ENCODE assay signal across 31 mouse cellular contexts in the genomic region with DNA sequence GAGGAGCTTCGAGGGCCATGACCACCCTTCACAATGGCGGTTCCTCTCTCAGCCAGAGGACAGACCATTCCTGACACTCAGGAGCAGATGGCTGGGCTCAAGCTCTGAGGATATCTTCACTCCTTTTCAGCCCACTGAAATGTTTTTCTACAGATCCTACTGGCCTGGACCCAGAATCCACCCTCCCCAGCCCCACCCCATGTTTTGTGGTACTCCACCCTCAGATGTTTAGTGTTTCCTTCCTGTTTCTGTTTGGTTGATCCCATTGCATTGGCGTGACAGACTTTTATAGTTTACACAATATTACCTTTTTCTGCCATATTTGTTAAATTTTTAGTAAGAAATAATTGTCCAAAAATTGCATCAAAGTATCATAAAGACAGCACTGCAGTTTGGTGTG. TPM values are rescaled to one million over a fixed set of nuclear protein-coding genes. Genes with fewer than 3 reads are reported as not detected.
DNase-seq lines count a peak whose midpoint lies in the region; ATAC-seq and TF ChIP-seq lines count a peak whose summit lies in the region.
"Had no signal": no experiment of that assay in that cellular context is flagged by ENCODE, and none has a peak within 500 bp of the region (broad histone marks: within the 10 kb centered on the region; RNA-seq: fewer than 3 reads in every experiment).

No protein-coding gene starts in this region.

- no peak overlapping the region for H3K4me2 ChIP-seq in forebrain, embryonic 15.5 days (replicated peaks)
- no peak overlapping the region for H3K4me2 ChIP-seq in forebrain, embryonic 12.5 days
- H3K4me2 ChIP-seq in midbrain, postnatal 0 days (ENCODE audit: low read depth, low read length, poor library complexity, severe bottlenecking), result no peak overlapping the region
- H3K4me2 ChIP-seq: heart, embryonic 11.5 days; hindbrain, embryonic 13.5 days; intestine, embryonic 15.5 days had no signal

- no peak overlapping the region for H3K4me3 ChIP-seq in forebrain, embryonic 15.5 days
- H3K4me3 ChIP-seq in forebrain, embryonic 12.5 days (replicated peaks), result no peak overlapping the region
- H3K4me3 ChIP-seq in midbrain, postnatal 0 days (ENCODE audit: low read depth, low read length), result no peak overlapping the region
- no peak overlapping the region for H3K4me3 ChIP-seq in midbrain, embryonic 10.5 days
- H3K4me3 ChIP-seq: forebrain, embryonic 10.5 days; heart, adult 2 months; hindbrain, embryonic 10.5 days; hindbrain, embryonic 13.5 days; intestine, embryonic 15.5 days had no signal

- ATAC-seq in forebrain, embryonic 15.5 days (replicated peaks), result 0 out of 2 replicates have a peak, but pooled peaks have one; percentile 4
- ATAC-seq in forebrain, embryonic 12.5 days (ENCODE audit: low FRiP score), result no peak
- ATAC-seq in midbrain, postnatal 0 days (ENCODE audit: low FRiP score), result 0 out of 2 replicates have a peak, but pooled peaks have one; percentile 5
- ATAC-seq in megakaryocyte, adult 5-6 weeks (ENCODE audit: poor library complexity, severe bottlenecking), result peak; percentile 55
- ATAC-seq: activated CD4-positive, CD25-positive, alpha-beta regulatory T cell, adult 4 months had no signal

- H3K36me3 ChIP-seq in forebrain, embryonic 15.5 days, result no peaks in the 10 kb centered on the region
- H3K36me3 ChIP-seq in forebrain, embryonic 12.5 days (replicated peaks), result no peaks in the 10 kb centered on the region
- peaks cover 3% of the 10 kb centered on the region; the same call in 1 of the 2 replicates for H3K36me3 ChIP-seq in midbrain, postnatal 0 days (ENCODE audit: insufficient read depth, low read length)
- H3K36me3 ChIP-seq in midbrain, embryonic 10.5 days, result no peaks in the 10 kb centered on the region
- H3K36me3 ChIP-seq: forebrain, embryonic 10.5 days; G1E; hindbrain, embryonic 10.5 days; hindbrain, embryonic 13.5 days; intestine, embryonic 15.5 days had no signal

- H3K27ac ChIP-seq in forebrain, embryonic 15.5 days (replicated peaks), result no peak overlapping the region
- H3K27ac ChIP-seq in forebrain, embryonic 12.5 days, result no peak overlapping the region
- H3K27ac ChIP-seq in midbrain, postnatal 0 days (ENCODE audit: low read depth, low read length), result no peak overlapping the region
- no peak overlapping the region for H3K27ac ChIP-seq in midbrain, embryonic 10.5 days (replicated peaks)
- H3K27ac ChIP-seq: forebrain, embryonic 10.5 days; heart, adult 2 months; hindbrain, embryonic 10.5 days; hindbrain, embryonic 13.5 days; intestine, embryonic 15.5 days had no signal

- H3K4me1 ChIP-seq in forebrain, embryonic 15.5 days, result no peaks in the 10 kb centered on the region
- H3K4me1 ChIP-seq in forebrain, embryonic 12.5 days, result no peaks in the 10 kb centered on the region
- H3K4me1 ChIP-seq in midbrain, postnatal 0 days (ENCODE audit: insufficient read depth, low read length), result no peaks in the 10 kb centered on the region
- peaks cover 8% of the 10 kb centered on the region for H3K4me1 ChIP-seq in midbrain, embryonic 10.5 days

- no peaks in the 10 kb centered on the region for H3K27me3 ChIP-seq in forebrain, embryonic 15.5 days
- H3K27me3 ChIP-seq in forebrain, embryonic 12.5 days, result no peaks in the 10 kb centered on the region
- H3K27me3 ChIP-seq in midbrain, postnatal 0 days (ENCODE audit: insufficient read depth, low read length), result no peaks in the 10 kb centered on the region
- no peaks in the 10 kb centered on the region for H3K27me3 ChIP-seq in midbrain, embryonic 10.5 days (ENCODE audit: low read depth, poor library complexity, severe bottlenecking)
- H3K27me3 ChIP-seq: CH12.LX; hindbrain, embryonic 13.5 days; intestine, embryonic 15.5 days had no signal

- H3K9me3 ChIP-seq in forebrain, embryonic 15.5 days, result no peaks in the 10 kb centered on the region
- H3K9me3 ChIP-seq in forebrain, embryonic 12.5 days, result no peaks in the 10 kb centered on the region
- H3K9me3 ChIP-seq in midbrain, postnatal 0 days (ENCODE audit: low read length), result no peaks in the 10 kb centered on the region
- no peaks in the 10 kb centered on the region for H3K9me3 ChIP-seq in midbrain, embryonic 10.5 days (replicated peaks)
- H3K9me3 ChIP-seq: forebrain, embryonic 10.5 days; G1E; hindbrain, embryonic 10.5 days; hindbrain, embryonic 13.5 days; intestine, embryonic 15.5 days had no signal

- no peak for DNase-seq in midbrain, postnatal 0 days (ENCODE audit: low spot score)
- DNase-seq in midbrain, embryonic 10.5 days (ENCODE audit: low spot score), result no peak
- DNase-seq in cerebellum, postnatal 14 days, result no peak
- no peak for DNase-seq in layer of hippocampus, postnatal 36 days
- DNase-seq: adrenal gland, adult 8-10 months; B cell, adult 2 months; cerebellum, adult 11-12 months; cerebellum, adult 8-10 months; cerebellum, postnatal 10 days; forebrain, postnatal 0 days; gastrocnemius, postnatal 25 days; heart, adult 2 months; heart, postnatal 10 days; heart, postnatal 36 days had no signal

- H3K9ac ChIP-seq in forebrain, embryonic 15.5 days (replicated peaks), result no peak overlapping the region
- H3K9ac ChIP-seq in forebrain, embryonic 12.5 days, result no peak overlapping the region
- no peak overlapping the region for H3K9ac ChIP-seq in midbrain, postnatal 0 days (replicated peaks; ENCODE audit: low read length, poor library complexity, severe bottlenecking)
- H3K9ac ChIP-seq: forebrain, postnatal 0 days; hindbrain, embryonic 13.5 days; intestine, embryonic 15.5 days had no signal

- WGBS in forebrain, embryonic 15.5 days, result 83% methylated on average over 3 of the region's 3 CpGs
- 84% methylated on average over 3 of the region's 3 CpGs for WGBS in forebrain, embryonic 12.5 days
- WGBS in midbrain, postnatal 0 days, result 81% methylated on average over 3 of the region's 3 CpGs
- WGBS in midbrain, embryonic 10.5 days, result 83% methylated on average over 3 of the region's 3 CpGs

- no peak for TF ChIP-seq CTCF in midbrain, postnatal 0 days (IDR thresholded peaks at IDR 0.05)

RNA-seq across cellular contexts. Expression of a gene that starts 15.6 kb away (rescaled TPM):
- not detected in 2 replicates for polyA plus RNA-seq in forebrain, embryonic 15.5 days (2015; fragmentation: Nextera tagmentation; extraction: Ambion mirVana)
- polyA plus RNA-seq in forebrain, embryonic 12.5 days (2016; fragmentation: Nextera tagmentation; extraction: Ambion mirVana), result not detected in 2 replicates
- not detected in 2 replicates for total RNA-seq in midbrain, postnatal 0 days (2014; rRNA removed)
- not detected in 2 replicates for polyA plus RNA-seq in midbrain, postnatal 0 days (2015; fragmentation: Nextera tagmentation; extraction: Ambion mirVana)
- polyA plus RNA-seq in midbrain, embryonic 10.5 days (2016; fragmentation: Nextera tagmentation; extraction: Ambion mirVana), result not detected in 2 replicates
- not detected in 2 replicates for total RNA-seq in megakaryocyte, adult 5-6 weeks (2015)
- not detected in 2 replicates for total RNA-seq in megakaryocyte, adult 5-6 weeks (2017)
- not detected for total RNA-seq in layer of hippocampus, postnatal 36 days (2021)
- total RNA-seq: adrenal gland, adult 8-10 months; adrenal gland, postnatal 25 days; CH12.LX; forebrain, postnatal 0 days; gastrocnemius, adult 8-10 months; gastrocnemius, postnatal 25 days had no signal
- polyA plus RNA-seq: activated CD4-positive, CD25-positive, alpha-beta regulatory T cell, adult 4 months; brain, embryonic 14.5 days; embryonic facial prominence, embryonic 11.5 days; embryonic facial prominence, embryonic 14.5 days; forebrain, embryonic 10.5 days; forebrain, postnatal 0 days; G1E; heart, embryonic 11.5 days; hindbrain, embryonic 10.5 days; hindbrain, embryonic 13.5 days; hindbrain, embryonic 16.5 days; intestine, embryonic 15.5 days had no signal

RNA-seq across cellular contexts. Expression of a gene that starts 38.5 kb away (rescaled TPM):
- 2.6 and 2.7 TPM in 2 replicates for polyA plus RNA-seq in forebrain, embryonic 15.5 days (2015; fragmentation: Nextera tagmentation; extraction: Ambion mirVana)
- 0.86 and 1.4 TPM in 2 replicates for polyA plus RNA-seq in forebrain, embryonic 12.5 days (2016; fragmentation: Nextera tagmentation; extraction: Ambion mirVana)
- 2.5 and 6.4 TPM in 2 replicates for total RNA-seq in midbrain, postnatal 0 days (2014; rRNA removed)
- polyA plus RNA-seq in midbrain, postnatal 0 days (2015; fragmentation: Nextera tagmentation; extraction: Ambion mirVana), result 4.5 and 6.4 TPM in 2 replicates
- polyA plus RNA-seq in midbrain, embryonic 10.5 days (2016; fragmentation: Nextera tagmentation; extraction: Ambion mirVana), result 1.9 and 2.0 TPM in 2 replicates
- total RNA-seq in megakaryocyte, adult 5-6 weeks (2015), result 0.04 and 0.16 TPM in 2 replicates
- total RNA-seq in megakaryocyte, adult 5-6 weeks (2017), result not detected in 2 replicates
- total RNA-seq in layer of hippocampus, postnatal 36 days (2021), result 10 to 100 TPM in 1 of 2 experiments, 1 to 10 TPM in 1; 7.6 to 11.1 TPM
- total RNA-seq: CH12.LX, G1E had no signal
- polyA plus RNA-seq: G1E had no signal

RNA-seq across cellular contexts. Expression of a gene that starts 53.9 kb away (rescaled TPM):
- polyA plus RNA-seq in forebrain, embryonic 15.5 days (2015; fragmentation: Nextera tagmentation; extraction: Ambion mirVana), result 14.2 and 19.4 TPM in 2 replicates
- polyA plus RNA-seq in forebrain, embryonic 12.5 days (2016; fragmentation: Nextera tagmentation; extraction: Ambion mirVana), result 24.9 and 29.9 TPM in 2 replicates
- total RNA-seq in midbrain, postnatal 0 days (2014; rRNA removed), result 23.7 and 25.0 TPM in 2 replicates
- 21.6 and 25.4 TPM in 2 replicates for polyA plus RNA-seq in midbrain, postnatal 0 days (2015; fragmentation: Nextera tagmentation; extraction: Ambion mirVana)
- polyA plus RNA-seq in midbrain, embryonic 10.5 days (2016; fragmentation: Nextera tagmentation; extraction: Ambion mirVana), result 28.4 and 28.8 TPM in 2 replicates
- total RNA-seq in megakaryocyte, adult 5-6 weeks (2015), result 4.0 and 5.0 TPM in 2 replicates
- 10.5 and 11.9 TPM in 2 replicates for total RNA-seq in megakaryocyte, adult 5-6 weeks (2017)
- 10 to 100 TPM; 41.2 to 44.2 TPM for total RNA-seq in layer of hippocampus, postnatal 36 days (2021)
